Mouse (Mus musculus) spleen, adult 2 months (tissue): ENCODE data around the gene Usf2.

Source experiments
- CTCF ChIP-seq: fragments of 200-500 bp; IDR thresholded peaks from 2 replicates; pipeline ENCODE4 v1.5.1; 2011; ENCODE audit warnings: mild to moderate bottlenecking, inconsistent platforms; ENCODE audit not compliant: insufficient read depth, insufficient read length, insufficient replicate concordance; ENCODE audit errors: extremely low read depth
- POLR2A ChIP-seq: fragments of 200-500 bp; IDR thresholded peaks from 2 replicates; pipeline ENCODE4 v1.6.1; 2011; ENCODE audit warnings: low read depth, low read length, inconsistent platforms

- TF ChIP-seq POLR2A, result no peak
- no peak for TF ChIP-seq CTCF
Observed at GRCm38 (mm10) chr7:30958866-30959487, 2.4 kb upstream of the Usf2 start.
